Mouse (Mus musculus) kidney, adult 2 months (tissue): ENCODE results near the gene Rab8a. TPM values are rescaled to one million over a fixed set of nuclear protein-coding genes. Genes with fewer than 3 reads are reported as not detected.

ENCODE experiments used
- DNase-seq: peaks from one replicate; pipeline ENCODE4 v3.0.0; 2021
- H3K27ac ChIP-seq: fragments of 200-500 bp; 2 replicates; pipeline ENCODE4 v1.5.1; 2012; ENCODE audit warnings: low read depth, low read length, control low read depth, inconsistent platforms; ENCODE audit not compliant: insufficient read depth
- H3K27me3 ChIP-seq: fragments of 200-500 bp; replicated peaks from 2 replicates; pipeline ENCODE4 v1.6.1; 2012; ENCODE audit warnings: mild to moderate bottlenecking, moderate library complexity, low read length, inconsistent platforms; ENCODE audit not compliant: control insufficient read depth, insufficient read depth
- H3K36me3 ChIP-seq: fragments of 200-500 bp; 2 replicates; pipeline ENCODE4 v1.6.1; 2012; ENCODE audit warnings: mild to moderate bottlenecking, moderate library complexity, low read length, inconsistent platforms; ENCODE audit not compliant: control insufficient read depth, insufficient read depth
- H3K4me1 ChIP-seq: fragments of 200-500 bp; 2 replicates; pipeline ENCODE4 v1.6.1; 2011; ENCODE audit warnings: low read length; ENCODE audit not compliant: control insufficient read depth, insufficient read depth
- H3K4me3 ChIP-seq: fragments of 200-500 bp; 2 replicates; pipeline ENCODE4 v1.5.1; 2011; ENCODE audit warnings: mild to moderate bottlenecking, low read depth, low read length, control low read depth; ENCODE audit not compliant: insufficient read depth
- CTCF ChIP-seq: fragments of 200-500 bp; conservative IDR thresholded peaks from 2 replicates; pipeline ENCODE4 v1.5.1; 2011; ENCODE audit warnings: low read depth, mild to moderate bottlenecking, control low read depth, low read length, moderate library complexity, mixed read lengths; ENCODE audit not compliant: insufficient read depth, insufficient read length
- POLR2A ChIP-seq: fragments of 200-500 bp; IDR thresholded peaks from one replicate; pipeline ENCODE4 v1.6.1; 2011; ENCODE audit warnings: low read depth, low read length, control low read depth
- WGBS: fragments of 180-500 bp; shearing (Covaris S2); methylation state at CpG from one replicate; pipeline ENCODE4 v1.1.7; 2018; 5-methylcytosine and 5-hydroxymethylcytosine counted together
- polyA plus RNA-seq: library from polyadenylated mRNA; depleted of rRNA; stranded (reverse); fragments of >200 nt; gene quantifications from 2 replicates; pipeline ENCODE4 v1.2.3, GENCODE M21; 2012; rRNA removed

The Rab8a gene
- polyA plus RNA-seq, 1 experiment = 148 TPM

GRCm38 (mm10) chr8:72215060-72215459, 54.1 kb downstream of the Rab8a start:
- Histone ChIP-seq H3K4me1 (no peaks in the 10 kb centered on the region), H3K4me3 (no peak overlapping the region), H3K36me3 (no peaks in the 10 kb centered on the region), H3K27ac (no peak overlapping the region), H3K27me3 (no peaks in the 10 kb centered on the region)
- TF ChIP-seq CTCF = peak; percentile 91
- no peak for TF ChIP-seq POLR2A
- 33% methylated on average over 2 of the region's 2 CpGs for WGBS
- DNase-seq = peak; percentile 64

DNA sequence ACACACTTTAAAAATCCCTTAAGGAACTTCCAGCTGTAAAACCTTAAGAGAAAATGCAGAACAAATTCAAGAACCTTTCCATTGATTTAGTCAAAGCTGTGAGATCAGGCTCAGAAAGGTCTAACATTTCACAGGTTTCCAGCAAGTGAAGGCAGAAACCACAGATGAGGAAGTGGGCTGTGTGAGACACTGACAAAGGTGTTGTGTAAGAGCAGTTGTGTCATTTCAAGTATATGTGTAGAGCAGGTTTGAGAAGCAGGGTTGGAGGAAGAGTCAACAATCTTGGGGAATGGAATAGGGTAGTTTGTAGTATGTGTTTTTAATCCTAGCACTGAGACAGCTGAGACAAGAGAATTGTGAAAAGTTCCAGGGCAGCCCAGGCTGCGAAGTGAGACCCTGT, 54.9 kb downstream of the Rab8a start:
- Histone ChIP-seq H3K4me3 (no peak overlapping the region), H3K27ac (no peak overlapping the region), H3K27me3 (no peaks in the 10 kb centered on the region), H3K4me1 (0 out of 2 replicates have a peak, but pooled peaks cover 4% of the 10 kb centered on the region), H3K36me3 (no peaks in the 10 kb centered on the region)
- DNase-seq = no peak
- WGBS = 40% methylated on average over 1 of the region's 1 CpGs
- no peak for TF ChIP-seq CTCF
- TF ChIP-seq POLR2A = no peak

- WGBS = 66% methylated on average over 10 of the region's 10 CpGs
- H3K27me3 ChIP-seq = no peaks in the 10 kb centered on the region
These were observed 58.0 kb downstream of the Rab8a start for GRCm38 (mm10) chr8:72218781-72219540.

DNA sequence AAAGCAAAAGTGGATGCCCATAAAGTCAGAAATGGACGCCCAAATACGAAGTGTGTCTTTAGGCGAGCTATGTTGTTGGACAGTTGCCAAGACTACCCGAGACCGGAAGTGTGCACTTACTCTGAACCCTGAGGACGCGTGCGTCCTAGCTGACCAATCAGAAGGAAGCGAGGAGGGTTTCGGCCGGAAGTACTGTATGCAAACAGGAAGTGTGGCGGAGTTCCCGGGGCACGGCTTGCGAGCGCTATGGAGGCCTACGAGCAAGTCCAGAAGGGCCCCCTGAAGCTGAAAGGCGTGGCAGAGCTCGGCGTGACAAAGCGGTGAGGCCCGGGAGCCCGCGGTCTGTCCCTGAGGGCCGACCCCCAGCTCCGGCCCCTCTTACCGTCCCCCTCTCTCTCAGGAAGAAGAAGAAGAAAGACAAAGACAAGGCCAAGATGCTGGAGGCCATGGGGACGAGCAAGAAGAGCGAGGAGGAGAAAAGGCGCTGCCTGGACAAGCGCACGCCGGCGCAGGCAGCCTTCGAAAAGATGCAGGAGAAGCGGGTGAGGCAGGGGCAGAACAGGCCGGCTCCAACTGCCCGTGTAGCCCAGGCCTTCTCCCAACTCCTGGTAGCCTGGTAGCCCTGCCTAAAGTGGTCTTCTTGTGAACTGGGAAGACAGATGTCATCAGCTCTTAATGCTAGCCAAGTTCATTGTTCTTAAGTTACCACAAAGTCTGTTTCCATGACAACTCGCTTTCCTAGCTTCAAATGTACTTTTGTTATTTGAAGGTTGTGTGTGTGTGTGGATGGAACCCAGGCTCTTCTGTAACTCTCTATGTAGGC, 58.8 kb downstream of the Rab8a start, which contains the start of gene Fam32a:
Fam32a (plus strand) TSS at position 190 of the 823 bp plus-strand sequence.
- Histone ChIP-seq H3K4me3 (peak within 1 kb of the TSS; percentile 92), H3K4me1 (0 out of 2 replicates have a peak, but pooled peaks cover 4% of the 10 kb centered on the region), H3K27ac (peak within 1 kb of the TSS; percentile 1; the same call in 1 of the 2 replicates), H3K27me3 (no peaks in the 10 kb centered on the region), H3K36me3 (no peaks in the 10 kb centered on the region)
- WGBS = 16% methylated on average over 39 of the region's 39 CpGs
- TF ChIP-seq POLR2A (no peak), CTCF (no peak)
- peak; percentile 96 for DNase-seq

More at GRCm38 (mm10) chr8:72218781-72219540, 58.0 kb downstream of the Rab8a start:
- TF ChIP-seq POLR2A (no peak), CTCF (no peak)
- Histone ChIP-seq H3K4me3 (peak overlapping the region; percentile 92; the same call in 1 of the 2 replicates), H3K36me3 (no peaks in the 10 kb centered on the region), H3K27ac (no peak overlapping the region), H3K4me1 (0 out of 2 replicates have a peak, but pooled peaks cover 4% of the 10 kb centered on the region)
- DNase-seq = no peak

GRCm38 (mm10) chr8:72220758-72221157, 59.8 kb downstream of the Rab8a start:
- Histone ChIP-seq H3K4me1 (0 out of 2 replicates have a peak, but pooled peaks cover 4% of the 10 kb centered on the region), H3K4me3 (no peak overlapping the region), H3K27ac (no peak overlapping the region), H3K36me3 (no peaks in the 10 kb centered on the region), H3K27me3 (no peaks in the 10 kb centered on the region)
- WGBS = 82% methylated on average over 4 of the region's 4 CpGs
- DNase-seq = no peak
- TF ChIP-seq CTCF (peak; percentile 27; the same call in 1 of the 2 replicates), POLR2A (no peak)

GRCm38 (mm10) chr8:72222656-72223055, 61.7 kb downstream of the Rab8a start:
- no peaks in the 10 kb centered on the region for H3K27me3 ChIP-seq
- no peak overlapping the region for H3K27ac ChIP-seq
- WGBS = 83% methylated on average over 5 of the region's 5 CpGs
- H3K4me1 ChIP-seq = 0 out of 2 replicates have a peak, but pooled peaks cover 4% of the 10 kb centered on the region
- H3K36me3 ChIP-seq = no peaks in the 10 kb centered on the region
- TF ChIP-seq POLR2A (no peak), CTCF (no peak)
- H3K4me3 ChIP-seq = no peak overlapping the region
- DNase-seq = no peak

Other genes with a start within 250 kb of the Rab8a start
- 6.7 and 8.9 TPM in 2 replicates for gene Zfp961, start 210.2 kb upstream of the Rab8a start, polyA plus RNA-seq
- 1.7 and 3.3 TPM in 2 replicates for gene Cyp4f18, start 151.6 kb upstream of the Rab8a start, polyA plus RNA-seq
- not detected in 2 replicates for gene Olfr372, start 120.0 kb upstream of the Rab8a start, polyA plus RNA-seq
- not detected in 2 replicates for gene Olfr373, start 78.0 kb upstream of the Rab8a start, polyA plus RNA-seq
- not detected in 2 replicates for gene Olfr374, start 54.2 kb upstream of the Rab8a start, polyA plus RNA-seq
- gene Tpm4, start 26.2 kb upstream of the Rab8a start, polyA plus RNA-seq = 43.9 and 55.7 TPM in 2 replicates
- gene Hsh2d, start 28.4 kb downstream of the Rab8a start, polyA plus RNA-seq = 0.14 and 1.9 TPM in 2 replicates
- 0.04 TPM in 1 of 2 replicates, not detected in the other for gene Cib3, start 51.6 kb downstream of the Rab8a start, polyA plus RNA-seq
- not detected in 2 replicates for gene Gm11034, start 52.4 kb downstream of the Rab8a start, polyA plus RNA-seq
- 54.7 and 59.6 TPM in 2 replicates for gene Fam32a, start 58.5 kb downstream of the Rab8a start, polyA plus RNA-seq
- gene Ap1m1, start 78.8 kb downstream of the Rab8a start, polyA plus RNA-seq = 72.6 and 75.0 TPM in 2 replicates
- gene Gm10282, start 144.1 kb downstream of the Rab8a start, polyA plus RNA-seq = 1.8 and 2.8 TPM in 2 replicates
- 20.9 and 22.2 TPM in 2 replicates for gene Klf2, start 157.8 kb downstream of the Rab8a start, polyA plus RNA-seq